Mouse (Mus musculus): ENCODE measurements at regions not wholly inside any gene's neighbourhood (a gene's known extent, or its start where the extent isn't known, plus 50 kb on each side); places are given as distances from the start of the nearest gene placed in this dataset.

DNA sequence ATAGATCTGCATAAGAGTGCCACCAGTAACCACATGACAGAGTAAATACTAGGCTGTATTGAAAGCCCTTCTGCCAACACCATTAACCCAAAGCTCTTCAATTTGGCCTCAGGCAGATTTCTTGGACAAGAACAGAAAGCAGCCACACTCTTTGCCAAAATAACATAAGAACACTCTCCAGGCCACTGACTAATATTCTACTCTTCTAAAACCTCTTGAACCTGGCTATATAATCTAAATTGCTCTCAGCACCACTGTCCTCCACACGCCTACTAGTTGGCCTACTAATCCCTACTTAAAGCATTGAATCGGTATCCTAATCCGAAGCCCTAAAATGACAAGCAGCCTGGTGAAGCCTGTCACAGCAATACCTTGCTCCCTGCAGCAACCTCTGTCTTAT is 467.5 kb downstream of the 1700129C05Rik start:
- ATAC-seq = no peak

DNA sequence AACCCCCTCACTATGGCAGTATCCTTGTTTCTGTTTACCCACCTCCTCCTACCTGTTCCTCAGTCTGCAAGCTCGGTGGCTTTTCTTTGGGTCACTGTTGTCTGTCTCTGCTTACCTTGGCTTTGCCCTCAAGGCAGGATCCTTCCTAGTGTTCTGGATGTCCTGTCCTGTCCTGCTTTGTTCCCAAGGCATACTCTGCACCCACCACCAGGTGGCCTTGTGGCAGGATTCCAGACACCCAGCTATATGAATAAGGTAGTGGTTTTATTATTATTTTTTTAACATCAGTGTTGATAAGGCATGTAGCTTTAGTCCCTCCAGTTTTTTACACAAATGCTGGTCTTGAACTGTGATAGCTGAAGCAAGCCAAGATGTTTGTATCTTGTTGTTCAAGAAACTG is 478.7 kb downstream of the 1700129C05Rik start:
- no peak for ATAC-seq

DNA sequence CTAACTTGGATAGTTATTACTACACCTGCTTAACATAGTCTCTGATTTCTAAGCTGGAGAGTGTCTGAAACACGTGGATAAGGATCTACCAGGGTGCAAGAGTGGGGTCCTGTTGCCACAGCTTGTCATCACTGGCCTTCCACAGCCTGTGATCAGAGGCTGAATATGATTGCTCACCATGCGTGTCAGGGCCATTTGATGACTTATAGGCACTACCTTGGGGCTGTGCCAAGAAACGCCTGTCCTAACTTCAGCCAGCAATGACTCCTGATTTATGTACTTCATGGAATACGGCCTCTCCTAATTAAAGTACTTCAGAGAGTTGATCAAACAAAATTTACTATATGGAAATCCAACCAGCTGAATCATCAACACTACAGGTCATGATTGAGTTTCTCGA is 480.1 kb downstream of the 1700129C05Rik start:
- ATAC-seq = no peak

DNA sequence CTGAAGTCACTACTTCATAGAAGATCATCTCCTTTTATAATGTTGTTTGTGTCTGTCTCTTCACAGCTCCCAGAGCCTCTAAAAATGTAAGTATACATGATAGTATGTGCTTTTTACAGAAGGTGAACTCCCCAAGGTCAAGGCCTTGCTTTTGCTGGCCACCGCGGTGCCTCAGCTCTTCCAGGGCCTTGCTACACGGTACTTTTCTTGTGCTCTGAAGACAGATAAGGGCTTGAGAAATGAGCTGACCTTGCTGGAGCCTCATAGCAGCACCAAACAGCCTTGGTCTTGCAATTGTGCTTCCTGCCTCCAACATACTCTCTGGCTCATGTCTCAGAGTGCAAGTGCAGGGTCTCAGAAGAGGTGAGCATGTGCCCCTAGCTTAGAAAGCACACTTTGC is 481.3 kb downstream of the 1700129C05Rik start:
- ATAC-seq = no peak

DNA sequence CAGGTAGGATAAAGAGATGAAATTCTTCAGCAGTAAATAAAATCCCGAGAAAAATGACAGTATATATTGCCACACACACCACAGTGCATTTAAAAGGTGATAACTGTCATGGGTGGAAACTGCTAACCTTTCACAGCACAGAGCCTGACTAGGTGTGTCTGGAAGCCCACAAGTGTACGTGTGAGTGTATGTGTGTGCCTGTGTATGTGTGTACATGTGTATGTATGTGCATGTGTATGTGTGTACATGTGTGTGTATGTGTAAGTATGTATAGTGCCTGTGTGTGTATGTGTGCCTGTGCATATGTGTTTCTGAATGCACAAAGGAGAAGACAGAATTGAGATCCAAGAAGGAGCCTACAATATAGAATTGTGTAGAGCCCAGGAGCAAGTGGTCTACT is 485.4 kb downstream of the 1700129C05Rik start:
- no peak for ATAC-seq

DNA sequence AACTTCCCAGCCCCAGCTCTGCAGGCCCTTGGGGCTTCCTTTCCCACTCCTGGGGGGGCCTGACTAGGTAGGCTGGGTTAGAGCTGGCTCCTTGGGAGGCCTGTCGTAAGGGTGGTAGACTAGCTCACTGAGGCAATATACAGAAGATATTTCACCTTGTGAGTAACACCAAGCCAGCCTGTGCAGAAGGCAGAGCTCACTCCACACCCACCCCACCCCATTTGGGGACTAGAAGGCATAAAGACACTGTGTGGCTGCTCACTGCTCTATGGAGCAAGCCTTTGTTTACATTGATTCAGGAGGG is 485.8 kb downstream of the 1700129C05Rik start:
- no peak for ATAC-seq

DNA sequence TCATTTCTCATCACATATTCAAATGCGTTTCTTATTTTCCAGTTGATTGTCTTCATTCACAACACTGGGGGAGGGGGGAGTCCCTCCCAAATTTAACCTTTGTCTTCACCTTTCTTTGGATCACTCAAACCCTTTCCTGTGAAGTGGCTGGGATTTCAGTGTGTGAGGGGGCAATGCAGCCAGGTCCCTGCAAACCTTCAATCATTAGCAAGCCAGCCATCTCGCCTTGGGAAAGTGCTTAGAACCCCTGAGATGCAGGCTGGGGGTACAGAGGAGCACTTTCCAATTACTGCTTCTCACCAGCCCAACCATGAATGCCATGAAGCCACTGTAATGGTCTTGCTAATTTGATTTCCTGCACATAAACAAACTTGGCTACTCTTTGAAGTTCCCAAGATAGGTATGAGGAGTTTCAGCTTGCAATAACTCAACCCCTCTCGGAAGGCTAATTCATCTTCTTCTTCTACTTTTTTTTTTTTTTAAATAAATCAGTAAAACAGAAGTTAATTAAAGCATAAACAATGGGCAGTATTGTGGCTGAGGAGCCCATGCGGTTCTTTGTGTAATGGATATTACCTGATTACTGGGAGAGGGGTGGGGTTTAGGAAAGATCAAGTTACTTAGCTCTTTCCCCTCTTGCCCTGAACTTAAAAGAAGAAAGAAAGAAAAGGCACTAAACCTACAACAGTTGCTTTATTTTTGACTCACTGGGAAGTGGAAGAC is 486.3 kb downstream of the 1700129C05Rik start:
- no peak for ATAC-seq

DNA sequence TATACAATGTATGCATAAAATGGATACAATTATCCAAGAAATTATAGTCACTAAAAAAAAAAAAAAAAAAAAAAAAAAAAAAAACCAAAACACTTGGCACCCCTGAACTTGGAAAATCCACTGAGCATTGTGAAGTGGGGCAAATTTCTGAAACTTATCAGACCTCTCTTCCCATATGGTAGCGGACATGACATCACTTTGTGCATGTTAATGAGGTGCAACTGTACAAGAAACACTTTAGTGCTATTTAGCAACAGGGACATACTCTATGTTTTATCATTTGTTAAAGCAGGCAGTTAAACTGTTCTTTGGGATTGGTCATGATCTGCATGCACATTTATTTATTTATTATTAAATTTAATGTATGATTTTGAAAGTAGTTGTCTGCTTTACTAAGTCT is 489.7 kb downstream of the 1700129C05Rik start:
- no peak for ATAC-seq

DNA sequence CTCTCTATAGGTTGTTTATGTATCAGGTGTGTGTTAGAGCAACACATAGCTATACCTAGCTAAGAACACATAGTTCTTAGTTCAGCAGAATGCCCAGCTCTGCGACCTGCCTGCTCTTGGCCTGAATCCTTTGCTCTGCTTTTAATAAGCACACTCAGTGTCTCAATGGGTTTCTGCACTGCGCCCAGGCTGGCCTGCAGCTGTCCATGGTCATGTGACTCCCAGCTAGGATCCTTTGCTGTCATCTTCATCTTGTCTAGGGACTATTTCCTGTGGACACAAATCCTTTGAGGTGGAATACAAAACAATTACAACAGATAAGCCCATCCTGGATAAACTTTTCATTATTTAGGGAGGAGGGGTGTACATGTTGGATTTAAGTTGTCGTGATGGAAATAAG is 490.7 kb downstream of the 1700129C05Rik start:
- ATAC-seq = no peak

DNA sequence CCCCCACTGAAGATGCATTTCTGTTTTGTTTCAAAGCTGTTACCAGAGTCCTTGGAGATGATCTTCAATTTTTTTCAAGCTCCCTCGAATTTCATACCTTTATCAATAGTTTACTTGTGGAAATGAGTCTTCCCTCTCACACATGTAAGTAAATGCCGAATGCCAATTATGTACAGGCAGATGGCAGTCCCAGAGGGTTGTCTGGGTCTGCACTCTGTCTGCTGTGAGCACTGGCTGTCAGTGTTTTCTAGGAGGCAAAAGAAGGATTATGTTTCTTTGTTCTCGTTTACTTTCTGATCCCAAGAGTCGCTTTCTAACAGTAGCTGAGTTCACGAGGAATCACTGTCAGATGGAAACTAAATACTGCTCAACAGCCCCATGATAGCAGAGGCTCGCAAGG is 491.5 kb downstream of the 1700129C05Rik start:
- no peak for ATAC-seq

DNA sequence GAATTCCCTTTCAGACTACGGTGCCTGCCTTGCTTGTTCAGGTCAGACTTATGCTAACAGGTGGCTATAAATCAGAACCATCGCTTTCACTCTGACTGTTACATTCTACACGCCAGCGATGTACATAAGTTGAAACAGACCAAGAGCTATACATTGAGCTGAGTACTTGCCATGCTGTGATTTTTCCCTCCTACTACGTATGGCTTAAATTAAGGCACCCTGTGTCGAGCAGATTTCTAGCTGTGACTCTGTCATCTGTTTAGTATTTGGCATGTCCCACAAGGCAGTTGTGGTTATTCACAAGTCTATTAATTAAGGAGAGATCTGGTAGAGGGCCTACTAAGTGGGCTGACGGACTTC is 504.4 kb downstream of the 1700129C05Rik start:
- ATAC-seq = no peak

DNA sequence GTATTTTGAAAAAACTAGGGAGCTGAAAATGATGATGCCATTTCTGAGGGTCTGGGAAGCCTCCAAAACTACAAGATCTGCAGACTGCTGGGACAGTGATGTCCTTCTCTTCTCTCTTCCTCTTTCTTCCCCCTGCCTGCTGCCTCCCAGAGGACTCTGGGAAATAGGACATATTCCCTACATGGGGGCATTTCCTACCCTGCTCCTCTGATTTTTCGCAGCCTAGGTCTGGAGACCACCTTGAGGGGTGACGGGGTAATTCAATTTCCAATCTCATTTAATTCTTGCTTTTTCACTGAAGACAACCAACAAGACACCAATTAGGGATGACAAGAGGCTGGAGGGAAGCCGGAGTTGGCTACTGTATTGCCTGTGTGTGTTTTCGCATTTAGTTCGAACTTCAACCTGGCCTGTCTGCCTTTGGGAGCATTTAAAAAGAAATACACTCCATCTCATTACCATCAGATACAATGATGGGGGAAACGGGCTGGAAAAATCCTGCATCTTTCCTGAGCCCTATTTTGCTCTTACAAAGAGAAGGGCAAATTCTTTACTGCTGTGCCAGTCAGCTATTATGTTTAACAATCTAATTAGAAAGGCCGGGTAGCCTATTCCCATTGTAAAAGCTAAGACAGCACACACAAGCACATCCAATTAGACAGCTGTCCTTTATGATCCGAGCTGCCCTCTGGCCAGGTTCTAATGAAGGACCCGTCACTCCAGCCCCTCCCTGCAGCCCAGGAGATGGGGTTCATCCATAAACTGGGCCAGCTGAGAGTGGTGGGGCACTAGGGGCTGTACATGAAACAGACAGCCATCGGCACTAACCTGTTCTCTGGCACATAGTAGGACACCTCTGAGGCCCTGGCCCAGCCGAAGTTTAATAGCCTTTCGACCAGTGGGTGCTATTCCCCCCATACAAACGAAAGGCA is 505.0 kb downstream of the 1700129C05Rik start:
- ATAC-seq = no peak

DNA sequence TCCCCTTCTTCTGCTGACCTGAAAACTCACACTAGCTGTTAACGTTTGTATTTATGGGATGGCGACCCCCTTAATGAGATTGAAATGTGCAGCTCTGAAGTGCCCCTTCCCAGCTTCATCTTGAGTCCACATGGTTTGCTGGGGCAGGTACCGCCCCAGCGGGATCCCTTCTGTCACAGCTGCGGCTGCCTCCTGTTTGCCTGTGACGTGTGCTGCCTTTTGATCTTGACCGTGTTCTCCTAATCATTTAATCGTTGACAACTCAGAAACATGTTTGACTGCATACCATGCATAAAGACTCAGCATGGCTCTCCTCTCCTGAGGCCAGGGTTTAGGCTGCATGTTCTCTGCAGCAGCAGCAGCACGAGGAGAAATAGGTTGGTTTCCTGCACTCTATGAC is 511.5 kb downstream of the 1700129C05Rik start:
- no peak for ATAC-seq

DNA sequence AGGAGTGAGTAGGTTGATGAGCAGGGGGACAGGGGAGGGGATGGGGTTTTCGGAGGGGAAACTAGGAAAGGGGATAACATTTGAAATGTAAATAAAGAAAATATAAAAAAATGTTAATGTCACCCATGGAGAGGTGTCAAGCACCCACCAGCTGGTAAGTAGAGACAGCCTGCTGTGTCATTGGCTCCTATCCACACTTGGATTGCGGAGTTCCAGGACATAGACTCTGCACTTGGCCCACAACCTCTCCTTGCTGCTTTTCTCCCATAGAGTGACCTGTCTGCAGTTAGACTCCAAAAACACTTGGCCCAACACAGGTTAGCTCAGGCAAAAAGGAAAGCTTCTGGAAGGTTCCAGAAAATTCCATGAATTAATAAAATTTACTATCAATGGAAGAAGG is 514.4 kb downstream of the 1700129C05Rik start:
- ATAC-seq = no peak

DNA sequence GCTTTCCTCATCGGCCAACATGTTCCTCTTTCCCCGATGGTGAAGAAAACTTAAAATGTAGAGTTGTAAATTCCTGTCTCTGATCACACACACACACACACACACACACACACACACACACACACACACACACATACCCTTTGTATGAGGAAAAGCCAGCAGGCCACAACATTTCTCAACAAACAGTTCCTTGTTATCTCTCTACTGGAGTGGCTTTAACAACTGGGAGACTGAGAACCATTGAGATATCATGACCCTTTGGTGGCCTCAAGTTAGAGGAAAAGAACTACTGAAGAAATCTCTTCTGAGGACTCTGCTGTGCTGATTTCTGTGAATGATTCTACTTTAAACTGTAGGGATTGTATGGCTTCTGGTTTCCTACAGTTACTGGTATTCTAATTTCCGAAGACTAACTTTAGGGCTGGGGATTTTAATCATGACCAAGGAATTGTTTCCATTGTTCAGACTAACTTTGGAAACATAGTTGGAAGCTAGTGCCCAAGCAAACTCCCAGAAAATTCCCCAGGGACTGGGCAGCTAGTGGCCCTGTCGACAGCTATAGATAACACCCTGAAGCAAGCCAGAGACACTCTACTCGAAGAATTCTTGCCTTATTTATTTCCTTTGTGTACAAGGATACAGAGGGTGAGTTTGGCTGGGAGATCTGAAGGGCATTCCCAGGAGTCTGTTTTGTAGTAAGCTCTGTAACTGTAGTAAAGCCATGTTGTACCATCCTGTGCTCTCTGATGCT is 516.0 kb downstream of the 1700129C05Rik start:
- no peak for ATAC-seq

DNA sequence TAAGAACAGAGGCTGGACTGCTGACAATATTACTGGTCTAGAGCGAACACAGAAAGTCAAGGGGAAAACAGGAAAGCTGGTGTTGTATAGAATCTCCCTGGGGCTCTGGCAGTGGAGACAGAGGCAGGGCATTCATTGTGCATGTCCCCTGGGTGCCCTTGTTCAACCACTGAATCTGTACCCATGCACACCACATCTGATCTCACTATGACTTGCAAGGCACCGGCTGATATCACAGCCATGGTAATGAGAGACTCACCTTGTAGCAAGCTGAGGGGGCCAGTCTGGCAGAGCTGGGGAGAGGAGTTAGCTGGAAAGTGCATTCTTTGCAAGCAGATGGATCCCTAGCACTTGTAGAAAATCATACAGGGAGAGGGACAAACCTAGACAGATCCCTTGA is 522.5 kb downstream of the 1700129C05Rik start:
- ATAC-seq = no peak

DNA sequence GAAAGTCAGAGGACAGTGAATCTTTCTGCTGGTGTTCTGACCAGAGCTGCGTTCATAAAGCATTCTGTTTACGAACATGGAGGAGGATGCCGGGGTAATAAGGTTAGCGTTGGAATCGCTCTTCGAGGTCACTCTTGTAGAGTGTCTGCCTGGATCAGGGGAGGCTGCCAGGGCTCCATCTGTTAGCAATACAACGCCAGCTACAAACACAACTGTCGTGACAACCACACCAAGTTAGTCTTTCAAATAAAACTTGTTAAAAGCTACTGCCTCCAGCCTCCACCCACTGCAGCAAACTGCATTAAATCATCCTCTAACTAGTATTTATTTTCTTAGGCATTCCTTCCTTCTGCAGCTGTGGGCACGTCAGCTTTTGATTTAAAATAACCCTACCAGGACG is 525.0 kb downstream of the 1700129C05Rik start:
- ATAC-seq = no peak

DNA sequence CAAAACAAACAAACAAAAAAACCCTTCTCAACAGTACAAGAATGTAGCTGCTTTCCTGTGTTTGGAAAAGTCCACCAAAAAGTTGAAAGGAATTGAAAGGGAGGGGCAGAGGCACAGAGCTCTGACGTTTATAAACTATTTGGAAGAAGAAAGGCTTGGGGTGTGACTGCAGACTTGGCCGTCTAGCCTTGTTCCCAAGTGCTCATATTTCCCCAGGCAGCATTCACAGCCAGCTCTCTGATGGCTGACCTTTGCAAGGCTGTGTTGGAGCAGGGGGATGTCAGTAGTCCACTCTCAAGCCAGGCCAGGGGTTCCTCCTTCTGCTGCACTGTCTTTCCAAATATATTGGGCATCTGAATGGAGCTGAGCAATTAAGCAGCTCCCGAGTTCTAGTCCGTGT is 534.5 kb downstream of the 1700129C05Rik start:
- no peak for ATAC-seq

DNA sequence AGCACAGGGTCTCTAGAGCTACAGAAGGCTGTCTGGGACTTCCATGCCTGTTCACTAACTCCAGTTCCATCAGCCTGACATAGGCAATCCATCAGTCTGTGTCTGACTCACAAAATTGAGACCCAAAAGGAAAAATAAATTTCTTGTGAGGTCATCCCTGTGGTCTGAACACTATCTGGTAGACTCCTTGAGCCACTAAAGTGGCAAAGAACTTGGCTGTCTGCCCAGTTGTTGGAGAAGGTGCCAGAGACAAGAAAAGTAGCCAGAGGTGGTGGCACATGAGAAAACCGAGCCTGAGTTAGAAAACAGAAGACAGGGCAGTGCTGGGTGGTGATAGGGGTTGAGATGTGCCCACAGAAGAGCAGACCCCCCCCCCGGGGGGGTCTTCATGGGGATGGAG is 535.0 kb downstream of the 1700129C05Rik start:
- no peak for ATAC-seq

DNA sequence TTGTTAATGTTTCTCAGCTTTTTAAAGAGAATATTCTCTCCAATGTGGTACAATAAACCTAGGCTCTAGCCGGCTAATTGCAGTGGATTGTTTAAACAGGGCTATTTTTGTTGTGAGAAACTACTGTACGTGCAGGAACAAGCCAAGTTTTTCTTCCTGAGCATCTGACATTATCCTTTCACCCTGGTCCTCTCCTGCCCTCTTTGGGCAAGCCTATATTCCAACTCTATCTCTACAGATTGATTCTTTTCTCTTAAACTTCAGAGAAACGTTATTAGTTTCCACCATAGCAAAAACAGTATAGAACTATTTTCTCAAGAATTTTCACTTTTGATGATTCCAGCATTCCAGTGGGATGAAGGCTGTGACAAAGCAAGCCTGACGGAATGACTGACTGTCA is 535.2 kb downstream of the Fgf9 start:
- no peak for ATAC-seq

DNA sequence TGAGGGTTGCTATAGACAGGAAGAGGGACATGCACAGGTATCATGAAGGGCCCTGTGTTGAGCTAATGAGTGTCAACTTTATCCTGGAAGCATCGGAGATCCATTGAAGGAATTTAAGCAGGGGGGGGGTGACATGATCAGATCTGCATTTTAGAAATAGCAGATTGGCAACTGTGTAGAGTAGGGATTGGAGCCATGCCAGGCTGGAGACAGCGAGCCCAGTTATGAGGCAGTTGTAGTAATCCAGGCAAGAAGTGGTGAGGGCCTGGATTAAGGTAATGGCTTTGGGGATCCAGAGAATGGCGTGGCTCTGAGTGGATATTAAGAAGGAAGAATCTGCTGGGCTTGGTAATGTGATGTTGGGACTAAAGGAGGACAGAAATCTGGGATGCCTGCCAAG is 528.5 kb downstream of the Fgf9 start:
- ATAC-seq = no peak

DNA sequence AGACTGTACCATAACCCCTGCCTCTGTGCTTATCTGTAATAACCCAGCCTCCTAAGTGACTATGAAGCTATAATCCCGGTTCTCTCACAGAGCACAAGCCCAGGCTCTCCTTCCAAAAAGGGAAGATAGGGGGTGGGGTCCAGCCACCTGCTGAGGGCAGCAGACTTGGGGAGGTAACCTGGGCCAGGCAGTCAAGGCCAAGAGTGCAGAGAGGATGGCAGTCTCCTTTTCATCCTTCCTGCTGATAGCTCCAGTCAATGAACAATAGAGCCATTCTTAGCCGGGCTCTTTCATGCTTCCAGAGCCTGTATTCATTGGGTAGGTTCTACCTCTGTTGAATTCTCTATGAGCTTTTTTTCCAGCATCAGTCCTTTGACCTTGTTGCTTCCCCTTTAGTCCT is 527.5 kb downstream of the Fgf9 start:
- ATAC-seq = no peak

DNA sequence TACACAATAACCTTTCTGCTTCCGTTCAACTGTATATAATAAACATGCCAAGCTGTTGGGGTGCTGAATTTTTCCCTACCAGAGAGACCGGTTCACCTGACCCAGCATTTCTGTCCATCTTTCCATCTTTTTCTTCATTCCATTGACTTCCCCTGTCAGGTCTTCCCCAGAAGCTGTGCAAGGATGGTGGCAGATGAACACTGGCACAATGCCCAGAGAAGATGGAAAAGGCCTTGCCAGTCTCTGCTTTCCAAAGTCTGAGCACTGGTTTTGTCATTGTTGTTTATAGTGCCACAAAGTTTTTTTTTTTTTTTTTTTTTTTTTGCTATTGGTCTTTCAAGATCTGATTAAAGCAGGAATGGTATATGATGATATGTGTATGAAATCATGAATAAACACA is 526.6 kb downstream of the Fgf9 start:
- no peak for ATAC-seq

DNA sequence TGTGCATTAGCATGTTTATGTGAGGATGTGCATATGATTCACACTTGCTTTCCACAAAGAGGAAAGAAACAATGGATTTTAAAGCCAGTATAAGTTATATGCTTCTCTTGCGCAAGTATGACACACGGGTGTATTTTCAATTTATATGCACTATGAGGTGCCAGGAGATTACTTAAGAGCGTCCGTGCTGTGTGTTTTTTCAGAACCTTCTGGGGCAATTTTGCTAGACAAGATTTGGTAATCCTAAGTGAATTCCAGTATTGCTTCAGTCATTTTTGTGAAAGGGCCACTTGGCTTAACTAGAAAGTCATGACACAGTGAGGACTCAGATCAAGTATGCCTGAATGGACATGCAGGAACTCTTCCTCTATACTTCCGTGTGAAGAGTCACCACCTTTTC is 511.5 kb downstream of the Fgf9 start:
- ATAC-seq = no peak

All from CD4-positive, CD25-positive, alpha-beta regulatory T cell, adult 4 months (primary cell).